ENCODE assay signal across 17 mouse cellular contexts in the genomic region with DNA sequence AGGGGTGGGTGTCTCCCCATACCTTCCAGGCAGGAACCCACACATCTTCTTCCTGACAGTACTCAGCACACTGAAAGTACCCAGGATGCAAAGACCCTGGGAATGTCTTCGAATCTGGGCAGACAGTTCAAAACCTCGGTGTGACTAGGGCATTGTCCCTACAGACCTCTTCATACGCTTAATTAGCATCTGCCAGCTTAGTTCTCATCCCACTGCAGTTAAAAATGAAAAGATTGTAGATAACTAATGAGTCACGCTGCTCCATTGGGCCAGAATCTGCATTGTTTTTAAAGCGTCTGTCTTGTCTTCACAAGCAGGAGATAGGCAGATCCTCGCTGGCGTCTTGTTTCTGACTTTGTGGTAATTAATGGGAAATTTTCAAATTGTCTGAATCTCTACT.
A peak's percentile ranks its signal among the peaks of the same experiment; 100 is the strongest.
DNase-seq lines count a peak whose midpoint lies in the region; ATAC-seq and TF ChIP-seq lines count a peak whose summit lies in the region.
"Had no signal": no experiment of that assay in that cellular context is flagged by ENCODE, and none has a peak within 500 bp of the region (broad histone marks: within the 10 kb centered on the region; RNA-seq: fewer than 3 reads in every experiment).

No protein-coding gene starts in this region.

- H3K4me3 ChIP-seq in heart, embryonic 16.5 days (ENCODE audit: low read length), result no peak overlapping the region
- H3K4me3 ChIP-seq in liver, adult 2 months (ENCODE audit: insufficient read depth, low read depth, low read length), result no peak overlapping the region
- H3K4me3 ChIP-seq: embryonic facial prominence, embryonic 12.5 days; forebrain, embryonic 15.5 days; hindbrain, embryonic 10.5 days; limb, embryonic 12.5 days had no signal

- ATAC-seq in heart, embryonic 16.5 days (replicated peaks; ENCODE audit: extremely low read depth, insufficient read depth, low FRiP score), result no peak
- ATAC-seq: forebrain, embryonic 15.5 days; hindbrain, postnatal 0 days had no signal

- no peak for DNase-seq in heart, adult 11 months
- no peak for DNase-seq in liver, adult 2 months (ENCODE audit: extremely low read depth, low read depth, low spot score)
- no peak for DNase-seq in liver
- peak; percentile 59 for DNase-seq in MN1 (ENCODE audit: low spot score)
- DNase-seq in layer of hippocampus, adult 9-11 months, result peak; percentile 17
- DNase-seq in left cerebral cortex, postnatal 36 days (ENCODE audit: low spot score in 2 of 2), result no peak
- DNase-seq: cerebellum, adult 9-10 months; gastrocnemius, postnatal 14 days; thymus, postnatal 36 days had no signal

- no peak overlapping the region for H3K9ac ChIP-seq in heart, embryonic 16.5 days (ENCODE audit: low read length)
- H3K9ac ChIP-seq in liver, adult 2 months (ENCODE audit: low read depth, low read length), result no peak overlapping the region
- H3K9ac ChIP-seq: embryonic facial prominence, embryonic 12.5 days; forebrain, embryonic 15.5 days; limb, embryonic 12.5 days; liver, embryonic 14.5 days had no signal

- no peak overlapping the region for H3K27ac ChIP-seq in heart, embryonic 16.5 days (ENCODE audit: low read length)
- H3K27ac ChIP-seq in liver, adult 2 months (replicated peaks; ENCODE audit: insufficient read depth, low read depth, low read length), result peak overlapping the region; percentile 6; the same call in 1 of the 2 replicates
- H3K27ac ChIP-seq: embryonic facial prominence, embryonic 12.5 days; forebrain, embryonic 15.5 days; hindbrain, embryonic 10.5 days; hindbrain, postnatal 0 days; limb, embryonic 12.5 days; liver, embryonic 14.5 days had no signal

- no peaks in the 10 kb centered on the region for H3K4me1 ChIP-seq in heart, embryonic 16.5 days (ENCODE audit: control insufficient read depth, insufficient read depth, low read length)
- H3K4me1 ChIP-seq in liver, adult 2 months (ENCODE audit: control insufficient read depth, insufficient read depth, low read length), result no peaks in the 10 kb centered on the region
- H3K4me1 ChIP-seq: embryonic facial prominence, embryonic 12.5 days; forebrain, embryonic 15.5 days; limb, embryonic 12.5 days had no signal

- H3K27me3 ChIP-seq in heart, embryonic 16.5 days (ENCODE audit: control insufficient read depth, insufficient read depth, low read length), result no peaks in the 10 kb centered on the region
- H3K27me3 ChIP-seq in liver, adult 2 months (ENCODE audit: control insufficient read depth, insufficient read depth, low read length), result no peaks in the 10 kb centered on the region
- H3K27me3 ChIP-seq: embryonic facial prominence, embryonic 12.5 days; forebrain, embryonic 15.5 days; limb, embryonic 12.5 days had no signal

- 0 out of 2 replicates have a peak overlapping the region, but pooled peaks have one; percentile 16 for H3K4me2 ChIP-seq in heart, embryonic 16.5 days (ENCODE audit: low read depth, low read length)
- H3K4me2 ChIP-seq: embryonic facial prominence, embryonic 12.5 days; forebrain, embryonic 15.5 days; limb, embryonic 12.5 days had no signal

- TF ChIP-seq POLR2A in liver, adult 2 months (IDR thresholded peaks at IDR 0.05; ENCODE audit: extremely low read depth, insufficient read depth, low read length), result no peak

- H3K36me3 ChIP-seq in heart, embryonic 16.5 days (ENCODE audit: control insufficient read depth, insufficient read depth), result no peaks in the 10 kb centered on the region
- no peaks in the 10 kb centered on the region for H3K36me3 ChIP-seq in liver, adult 2 months (ENCODE audit: control insufficient read depth, insufficient read depth, low read length)
- H3K36me3 ChIP-seq: embryonic facial prominence, embryonic 12.5 days; forebrain, embryonic 15.5 days; G1E; hindbrain, embryonic 10.5 days; limb, embryonic 12.5 days had no signal

- H3K9me3 ChIP-seq in heart, embryonic 16.5 days (replicated peaks; ENCODE audit: control insufficient read depth, low read length), result peaks cover 2% of the 10 kb centered on the region; the same call in 1 of the 2 replicates
- H3K9me3 ChIP-seq: embryonic facial prominence, embryonic 12.5 days; forebrain, embryonic 15.5 days; G1E; hindbrain, embryonic 10.5 days; limb, embryonic 12.5 days had no signal

- intact Hi-C loops in left cerebral cortex, postnatal 36 days (cut with DNase I), result no loop called here

- 67% methylated on average over 7 of the region's 7 CpGs for WGBS in heart, embryonic 16.5 days
- 76% methylated on average over 7 of the region's 7 CpGs for WGBS in liver, adult 2 months

- no peaks in the 10 kb centered on the region for H3K79me2 ChIP-seq in liver, adult 2 months (ENCODE audit: control insufficient read depth, insufficient read depth, low read length)

- no peak for TF ChIP-seq CTCF in liver, adult 2 months (IDR thresholded peaks at IDR 0.05; ENCODE audit: low read depth, low read length)

Comparison
In these comparisons a context has a peak if more than half of its experiments do, and no peak if none do; other contexts are left out.
1. DNase-seq: peak in MN1 (single experiment) and layer of hippocampus, adult 9-11 months (single experiment); none in heart, adult 11 months (single experiment), liver, adult 2 months (single experiment), liver (single experiment) and left cerebral cortex, postnatal 36 days (0 of 2).